Mouse (Mus musculus) bone marrow, adult 2 months (tissue): ENCODE measurements around the gene Cx3cl1. TPM values are rescaled to one million over a fixed set of nuclear protein-coding genes. Genes with fewer than 3 reads are reported as not detected.

Experiments
- H3K27ac ChIP-seq: fragments of 200-500 bp; 2 replicates; pipeline ENCODE4 v1.5.1; 2012; ENCODE audit warnings: low read depth, mild to moderate bottlenecking, control low read depth, inconsistent platforms, low read length; ENCODE audit not compliant: control insufficient read depth, poor library complexity, insufficient read depth
- H3K4me1 ChIP-seq: fragments of 200-500 bp; 2 replicates; pipeline ENCODE4 v1.6.1; 2011; ENCODE audit warnings: low read length; ENCODE audit not compliant: control insufficient read depth, insufficient read depth
- H3K4me3 ChIP-seq: fragments of 200-500 bp; replicated peaks from 2 replicates; pipeline ENCODE3; 2011; ENCODE audit warnings: mild to moderate bottlenecking, low read depth, low read length, control low read depth; ENCODE audit not compliant: control insufficient read depth
- CTCF ChIP-seq: fragments of 200-500 bp; IDR thresholded peaks from 2 replicates; pipeline ENCODE4 v1.5.1; 2011; ENCODE audit warnings: low read length, control low read depth; ENCODE audit not compliant: control insufficient read depth, insufficient read depth
- POLR2A ChIP-seq: fragments of 200-500 bp; IDR thresholded peaks from 2 replicates; pipeline ENCODE4 v1.6.1; 2011; ENCODE audit warnings: low read depth, mild to moderate bottlenecking, control low read depth, low read length, borderline replicate concordance; ENCODE audit not compliant: control insufficient read depth
- WGBS: fragments of 180-500 bp; shearing (Covaris S2); methylation state at CpG from one replicate; pipeline ENCODE4 v1.1.7; 2018; 5-methylcytosine and 5-hydroxymethylcytosine counted together
- polyA plus RNA-seq: library from polyadenylated mRNA; stranded (reverse); fragments of >200 nt; gene quantifications from 2 replicates; pipeline ENCODE4 v1.2.4, GENCODE M21; 2011; ENCODE audit warnings: low replicate concordance; ENCODE audit not compliant: missing spikeins, insufficient read depth, insufficient read length

Gene Cx3cl1
- polyA plus RNA-seq, 1 experiment = 3.6 TPM

- Histone ChIP-seq H3K4me1 (no peaks in the 10 kb centered on the region), H3K27ac (no peak overlapping the region), H3K4me3 (no peak overlapping the region)
- TF ChIP-seq CTCF (no peak), POLR2A (no peak)
- WGBS = 89% methylated on average over 5 of the region's 5 CpGs
These were observed 54.4 kb downstream of the Cx3cl1 start for GRCm38 (mm10) chr8:94826210-94826609.

- WGBS = 80% methylated on average over 6 of the region's 6 CpGs
- no peak overlapping the region for H3K27ac ChIP-seq
- no peaks in the 10 kb centered on the region for H3K4me1 ChIP-seq
- TF ChIP-seq POLR2A = no peak
- TF ChIP-seq CTCF = no peak
- no peak overlapping the region for H3K4me3 ChIP-seq
These were observed 56.5 kb downstream of the Cx3cl1 start for GRCm38 (mm10) chr8:94828284-94828683.

Other genes with a start within 250 kb of the Cx3cl1 start
- gene Cpne2, start 239.0 kb upstream of the Cx3cl1 start, polyA plus RNA-seq = 23.4 and 36.1 TPM in 2 replicates
- gene Rspry1, start 170.1 kb upstream of the Cx3cl1 start, polyA plus RNA-seq = 8.7 and 9.5 TPM in 2 replicates
- 42.7 and 45.8 TPM in 2 replicates for gene Fam192a, start 170.0 kb upstream of the Cx3cl1 start, polyA plus RNA-seq
- 32.9 and 36.3 TPM in 2 replicates for gene Arl2bp, start 105.4 kb upstream of the Cx3cl1 start, polyA plus RNA-seq
- not detected in 2 replicates for gene Pllp, start 75.7 kb upstream of the Cx3cl1 start, polyA plus RNA-seq
- 0.57 TPM in 1 of 2 replicates, not detected in the other for gene Ccl22, start 26.4 kb upstream of the Cx3cl1 start, polyA plus RNA-seq
- not detected in 2 replicates for gene Ccl17, start 38.4 kb downstream of the Cx3cl1 start, polyA plus RNA-seq
- 21.8 and 35.8 TPM in 2 replicates for gene Coq9, start 66.3 kb downstream of the Cx3cl1 start, polyA plus RNA-seq
- 36.7 and 38.1 TPM in 2 replicates for gene Ciapin1, start 66.3 kb downstream of the Cx3cl1 start, polyA plus RNA-seq
- gene Polr2c, start 85.4 kb downstream of the Cx3cl1 start, polyA plus RNA-seq = 33.6 and 37.9 TPM in 2 replicates
- 3.0 and 5.6 TPM in 2 replicates for gene Dok4, start 104.3 kb downstream of the Cx3cl1 start, polyA plus RNA-seq
- gene Ccdc102a, start 146.1 kb downstream of the Cx3cl1 start, polyA plus RNA-seq = 0.70 and 2.8 TPM in 2 replicates
- gene Adgrg5, start 151.7 kb downstream of the Cx3cl1 start, polyA plus RNA-seq = 0.92 and 2.5 TPM in 2 replicates
- gene Adgrg1, start 202.7 kb downstream of the Cx3cl1 start, polyA plus RNA-seq = 30.1 and 41.3 TPM in 2 replicates
- gene Adgrg3, start 245.7 kb downstream of the Cx3cl1 start, polyA plus RNA-seq = 18.7 and 63.0 TPM in 2 replicates